ENCODE assay signal across 8 mouse cellular contexts in the genomic region with DNA sequence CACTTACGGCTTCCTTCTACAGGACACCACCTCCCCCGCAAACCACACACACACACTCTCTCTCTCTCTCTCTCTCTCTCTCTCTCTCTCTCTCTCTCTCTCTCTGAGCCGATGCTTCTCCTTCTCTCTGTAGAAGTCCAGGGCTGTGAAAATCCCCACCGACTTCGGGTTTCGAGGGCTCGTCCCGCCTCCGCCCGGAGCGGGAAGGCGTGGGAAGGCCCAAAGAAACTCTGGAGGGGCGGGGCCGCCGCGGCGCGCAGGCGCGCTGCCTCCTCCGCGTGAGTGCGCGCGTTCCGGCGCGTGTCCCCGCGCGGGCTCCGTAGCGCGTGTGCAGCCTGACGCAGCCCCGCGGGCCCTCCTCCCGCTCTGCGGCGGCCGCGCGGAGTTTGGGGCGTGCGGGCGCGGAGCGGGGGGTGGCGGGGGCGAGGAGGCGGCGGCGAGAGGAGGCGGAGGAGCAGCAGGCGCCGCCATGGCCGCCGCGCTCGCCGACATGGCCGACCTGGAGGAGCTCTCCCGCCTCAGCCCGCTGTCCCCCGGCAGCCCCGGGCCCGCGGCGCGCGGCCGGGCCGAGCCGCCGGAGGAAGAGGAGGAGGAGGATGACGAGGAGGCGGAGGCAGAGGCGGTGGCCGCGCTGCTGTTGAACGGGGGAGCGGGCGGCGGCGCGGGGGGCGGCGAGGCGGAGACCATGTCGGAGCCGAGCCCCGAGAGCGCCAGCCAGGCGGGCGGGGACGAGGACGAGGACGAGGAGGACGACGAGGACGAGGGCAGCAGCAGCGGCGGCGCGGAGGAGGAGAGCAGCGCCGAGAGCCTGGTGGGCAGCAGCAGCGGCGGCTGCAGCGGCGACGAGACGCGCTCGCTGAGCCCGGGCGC. TPM values are rescaled to one million over a fixed set of nuclear protein-coding genes. Genes with fewer than 3 reads are reported as not detected.
A peak's percentile ranks its signal among the peaks of the same experiment; 100 is the strongest.
DNase-seq lines count a peak whose midpoint lies in the region; ATAC-seq and TF ChIP-seq lines count a peak whose summit lies in the region.

No protein-coding gene starts in this region.

- H3K27ac ChIP-seq in hindbrain, postnatal 0 days: peak overlapping the region; percentile 95
- peak overlapping the region; percentile 93 for H3K27ac ChIP-seq in left cerebral cortex, adult 2 months

- intact Hi-C loops in left cerebral cortex, adult 2 months (cut with DNase I): no loop called here

- TF ChIP-seq CTCF in hindbrain, postnatal 0 days (IDR thresholded peaks at IDR 0.05; ENCODE audit: low read depth): no peak
- no peak for TF ChIP-seq CTCF in left cerebral cortex, adult 2 months (IDR thresholded peaks at IDR 0.05)

- H3K4me2 ChIP-seq in hindbrain, postnatal 0 days (ENCODE audit: low read depth, low read length): peak overlapping the region; percentile 73

- H3K4me1 ChIP-seq in hindbrain, postnatal 0 days (ENCODE audit: insufficient read depth, low read length): peaks cover 13% of the 10 kb centered on the region

- ATAC-seq in hindbrain, postnatal 0 days: peak; percentile 93
- peak; percentile 73 for ATAC-seq in megakaryocyte, adult 5-6 weeks (ENCODE audit: poor library complexity, severe bottlenecking)

- no peaks in the 10 kb centered on the region for H3K9me3 ChIP-seq in hindbrain, postnatal 0 days (ENCODE audit: low read length)

- H3K9ac ChIP-seq in hindbrain, postnatal 0 days (replicated peaks; ENCODE audit: low read length): peak overlapping the region; percentile 95

- peak; percentile 95 for DNase-seq in T-cell, adult 2 months (ENCODE audit: low spot score)
- peak; percentile 90 to 96 for DNase-seq in cerebellum, postnatal 36 days
- peak; percentile 94 for DNase-seq in gastrocnemius, adult 18-20 months (ENCODE audit: low spot score)
- DNase-seq in hindbrain, postnatal 0 days (ENCODE audit: low spot score): peak; percentile 97
- DNase-seq in left cerebral cortex, adult 2 months (ENCODE audit: extremely low spot score in 1 of 2, low spot score in 2 of 2): peak; percentile 94 to 95
- DNase-seq in right cerebral cortex, adult 2 months (ENCODE audit: low spot score in 2 of 2): peak; percentile 89 to 90
- DNase-seq in urinary bladder, postnatal 14 days (ENCODE audit: low spot score): peak; percentile 95

- H3K4me3 ChIP-seq in hindbrain, postnatal 0 days (ENCODE audit: low read length): peak overlapping the region; percentile 91
- H3K4me3 ChIP-seq in left cerebral cortex, adult 2 months: peak overlapping the region; percentile 61

- WGBS in hindbrain, postnatal 0 days: 2% methylated on average over 86 of the region's 117 CpGs

- no peaks in the 10 kb centered on the region for H3K27me3 ChIP-seq in hindbrain, postnatal 0 days (ENCODE audit: insufficient read depth, low read length)

- H3K36me3 ChIP-seq in hindbrain, postnatal 0 days (ENCODE audit: insufficient read depth, low read length): no peaks in the 10 kb centered on the region

RNA-seq across cellular contexts. Expression of gene Aebp2, which starts 1.0 kb away (rescaled TPM):
- total RNA-seq in gastrocnemius, adult 18-20 months (2021): 10 to 100 TPM; 31.8 to 36.4 TPM
- total RNA-seq in hindbrain, postnatal 0 days (2014; rRNA removed): 29.3 and 30.4 TPM in 2 replicates
- polyA plus RNA-seq in hindbrain, postnatal 0 days (2015; fragmentation: Nextera tagmentation; extraction: Ambion mirVana): 5.1 and 5.9 TPM in 2 replicates
- total RNA-seq in left cerebral cortex, adult 2 months (2021): 10 to 100 TPM; 67.1 to 67.2 TPM
- total RNA-seq in megakaryocyte, adult 5-6 weeks (2015): 31.5 and 34.2 TPM in 2 replicates
- 40.5 and 49.7 TPM in 2 replicates for total RNA-seq in megakaryocyte, adult 5-6 weeks (2017)

Comparison
In these comparisons a context has a peak if more than half of its experiments do, and no peak if none do; other contexts are left out.
1. Peak in every context shown above with its lines: DNase-seq, ATAC-seq, H3K4me3 ChIP-seq and H3K27ac ChIP-seq.